Mouse (Mus musculus): ENCODE measurements at regions not wholly inside any gene's neighbourhood (a gene's known extent, or its start where the extent isn't known, plus 50 kb on each side); places are given as distances from the start of the nearest gene placed in this dataset.
"Not testable (repeated sequence)": the region's sequence is repeated elsewhere in the genome, so short reads cannot be mapped to it uniquely, and the experiment has no call there.

- not testable (repeated sequence) for DNase-seq (ENCODE audit: low spot score)
These were observed 74.2 kb upstream of the Cdh13 start for GRCm38 (mm10) chr8:118209301-118209700.

- DNase-seq (ENCODE audit: low spot score), result no peak
These were observed 92.7 kb upstream of the Cdh13 start for GRCm38 (mm10) chr8:118190866-118191265.

- no peak for DNase-seq (ENCODE audit: low spot score)
These were observed 94.3 kb upstream of the Cdh13 start for GRCm38 (mm10) chr8:118189226-118189625.

GRCm38 (mm10) chr8:118169001-118169413, 114.5 kb upstream of the Cdh13 start:
- DNase-seq (ENCODE audit: low spot score), result no peak

GRCm38 (mm10) chr8:118162171-118162570, 121.4 kb upstream of the Cdh13 start:
- no peak for DNase-seq (ENCODE audit: low spot score)

GRCm38 (mm10) chr8:118147359-118148205, 136.0 kb upstream of the Cdh13 start:
- DNase-seq (ENCODE audit: low spot score), result no peak

GRCm38 (mm10) chr8:118144546-118144945, 139.0 kb upstream of the Cdh13 start:
- no peak for DNase-seq (ENCODE audit: low spot score)

- DNase-seq (ENCODE audit: low spot score), result no peak
These were observed 141.2 kb upstream of the Cdh13 start for GRCm38 (mm10) chr8:118142311-118142710.

GRCm38 (mm10) chr8:118139928-118140327, 143.6 kb upstream of the Cdh13 start:
- DNase-seq (ENCODE audit: low spot score), result no peak

- DNase-seq (ENCODE audit: low spot score), result no peak
These were observed 145.7 kb upstream of the Cdh13 start for GRCm38 (mm10) chr8:118137846-118138245.

GRCm38 (mm10) chr8:118124993-118125392, 158.5 kb upstream of the Cdh13 start:
- no peak for DNase-seq (ENCODE audit: low spot score)

GRCm38 (mm10) chr8:118114253-118114652, 169.3 kb upstream of the Cdh13 start:
- DNase-seq (ENCODE audit: low spot score), result no peak

- no peak for DNase-seq (ENCODE audit: low spot score)
These were observed 179.0 kb upstream of the Cdh13 start for GRCm38 (mm10) chr8:118104464-118105050.

- DNase-seq (ENCODE audit: low spot score), result no peak
These were observed 182.2 kb upstream of the Cdh13 start for GRCm38 (mm10) chr8:118101346-118101745.

GRCm38 (mm10) chr8:118062736-118063135, 220.8 kb upstream of the Cdh13 start:
- no peak for DNase-seq (ENCODE audit: low spot score)

- DNase-seq (ENCODE audit: low spot score), result no peak
These were observed 226.8 kb upstream of the Cdh13 start for GRCm38 (mm10) chr8:118056781-118057180.

- no peak for DNase-seq (ENCODE audit: low spot score)
These were observed 228.0 kb upstream of the Cdh13 start for GRCm38 (mm10) chr8:118055536-118055935.

GRCm38 (mm10) chr8:118050386-118050785, 233.1 kb upstream of the Cdh13 start:
- no peak for DNase-seq (ENCODE audit: low spot score)

- no peak for DNase-seq (ENCODE audit: low spot score)
These were observed 240.6 kb upstream of the Mphosph6 start for GRCm38 (mm10) chr8:118042253-118042860.

GRCm38 (mm10) chr8:118041253-118041652, 239.5 kb upstream of the Mphosph6 start:
- no peak for DNase-seq (ENCODE audit: low spot score)

- DNase-seq (ENCODE audit: low spot score), result no peak
These were observed 236.1 kb upstream of the Mphosph6 start for GRCm38 (mm10) chr8:118037801-118038200.

GRCm38 (mm10) chr8:118034051-118034450, 232.3 kb upstream of the Mphosph6 start:
- DNase-seq (ENCODE audit: low spot score), result no peak

GRCm38 (mm10) chr8:118031406-118031805, 229.7 kb upstream of the Mphosph6 start:
- no peak for DNase-seq (ENCODE audit: low spot score)
